Mouse (Mus musculus) right cerebral cortex, postnatal 4 days (tissue): ENCODE results near the gene Igf2bp3.

Experiments used
- DNase-seq: peaks from one replicate; pipeline ENCODE4 v3.0.0-alpha.2; 2022

Gene Igf2bp3

DNA sequence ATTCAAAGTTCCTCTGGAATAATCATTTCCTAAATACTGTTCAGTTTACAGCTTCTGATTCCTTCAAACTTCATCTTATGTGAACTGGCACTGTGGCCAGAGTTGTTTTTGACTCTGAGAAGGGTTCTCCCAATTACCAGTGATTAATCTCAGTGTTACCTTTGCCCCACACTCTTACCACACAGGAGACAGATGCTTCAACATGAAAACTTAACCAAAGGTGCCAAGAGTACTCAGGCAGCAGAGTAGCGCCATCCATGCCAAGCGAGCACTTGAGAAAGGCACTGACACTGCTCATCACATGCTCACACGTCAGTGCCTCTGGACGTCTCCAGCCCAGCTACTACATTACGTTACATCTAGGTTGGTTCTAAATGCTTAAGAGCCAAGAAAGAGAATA, 43.5 kb downstream of the Igf2bp3 start:
- DNase-seq = no peak

DNA sequence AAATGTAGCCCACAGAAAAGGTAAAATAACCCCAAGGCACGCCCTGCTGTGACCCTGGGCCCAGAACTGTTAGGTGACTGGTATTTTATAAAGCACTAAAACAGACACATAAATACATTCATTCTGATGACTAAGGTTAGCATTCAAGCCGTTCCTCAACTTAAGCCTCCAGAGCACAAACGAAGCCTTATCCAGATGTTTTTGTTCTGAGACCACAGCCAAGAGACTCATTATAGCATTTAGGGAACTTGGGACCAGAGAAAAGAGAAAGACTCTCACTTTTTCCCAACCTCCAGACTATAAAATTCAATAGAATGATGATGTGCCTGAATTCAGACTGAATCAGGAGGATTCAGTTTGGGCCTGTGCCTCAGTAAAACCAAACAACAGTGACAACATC, 46.1 kb downstream of the Igf2bp3 start:
- no peak for DNase-seq

DNA sequence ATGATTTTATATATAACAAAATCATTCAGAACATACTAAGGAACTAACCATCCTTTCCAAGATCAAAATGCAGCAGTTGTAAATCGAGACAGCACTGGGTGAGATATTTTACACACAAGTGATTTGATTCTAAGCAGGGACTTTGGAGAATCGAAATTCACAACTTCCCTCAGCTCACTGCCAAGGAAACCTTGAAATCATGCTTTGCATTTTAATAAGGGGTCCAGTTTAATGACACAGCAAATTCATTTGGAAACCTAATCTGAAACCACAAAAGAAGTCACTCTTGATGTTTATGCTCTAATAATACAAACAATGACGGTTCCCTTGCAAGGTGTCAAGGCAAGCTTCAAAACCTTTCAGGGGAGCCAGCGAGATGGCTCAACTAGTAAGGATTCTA, 47.4 kb downstream of the Igf2bp3 start:
- DNase-seq = no peak

DNA sequence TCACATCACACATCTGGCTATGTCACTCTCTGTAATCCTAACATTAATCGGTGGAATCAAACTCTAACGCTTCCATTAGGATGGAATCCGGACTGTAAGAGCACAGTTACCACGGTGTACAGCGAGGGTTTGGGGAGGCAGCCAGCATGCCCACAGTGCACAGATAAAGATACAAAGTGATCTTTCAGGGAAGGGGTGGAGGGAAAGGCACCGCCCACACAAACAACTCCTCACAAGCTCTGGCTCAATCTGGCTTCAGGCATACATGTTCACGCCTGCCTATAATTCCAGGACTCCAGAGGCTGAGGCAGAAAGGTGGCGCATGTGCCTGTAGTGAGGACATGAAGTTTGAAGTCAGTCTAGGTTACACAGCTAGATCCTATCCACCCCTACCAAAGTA, 48.4 kb downstream of the Igf2bp3 start:
- DNase-seq = no peak

DNA sequence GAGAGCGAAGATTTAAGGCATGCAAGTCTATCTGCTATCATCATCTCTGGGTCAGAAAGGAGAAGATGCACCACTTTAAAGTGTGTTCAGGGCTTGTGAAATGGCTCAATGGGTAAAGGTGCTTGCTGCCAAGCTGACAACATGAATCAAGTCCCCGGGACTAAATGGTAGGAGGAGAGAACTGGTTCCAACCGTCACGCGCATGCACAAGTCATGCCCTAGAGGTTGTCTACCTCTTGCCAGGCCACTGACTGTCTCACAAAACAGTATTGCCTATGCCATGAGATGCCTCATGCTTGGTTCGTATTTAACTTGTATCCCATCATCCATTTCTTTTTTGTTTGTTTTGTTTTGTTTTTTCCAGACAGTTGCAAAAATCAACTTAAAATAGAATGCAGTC, 48.9 kb downstream of the Igf2bp3 start:
- DNase-seq = no peak

DNA sequence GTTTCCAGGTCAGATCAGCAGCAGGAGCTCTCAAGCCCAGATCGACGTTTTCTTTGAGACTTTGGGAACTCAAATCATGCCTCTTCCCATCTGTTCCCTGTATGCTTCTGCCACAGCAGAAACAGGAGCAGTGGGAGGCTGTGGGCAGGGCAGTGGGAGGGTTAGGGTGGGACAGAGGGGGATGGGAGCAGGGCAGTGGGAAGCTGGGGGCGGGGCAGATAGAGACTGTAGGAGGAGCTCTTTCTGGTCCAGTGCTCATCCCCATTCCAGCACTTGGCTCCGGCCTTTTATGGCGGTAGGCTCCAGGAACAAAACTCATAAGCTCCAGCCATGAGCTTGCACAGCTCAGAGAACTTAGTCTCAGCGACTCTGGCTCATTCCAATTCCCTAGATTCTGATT, 49.7 kb downstream of the Igf2bp3 start:
- DNase-seq = no peak

DNA sequence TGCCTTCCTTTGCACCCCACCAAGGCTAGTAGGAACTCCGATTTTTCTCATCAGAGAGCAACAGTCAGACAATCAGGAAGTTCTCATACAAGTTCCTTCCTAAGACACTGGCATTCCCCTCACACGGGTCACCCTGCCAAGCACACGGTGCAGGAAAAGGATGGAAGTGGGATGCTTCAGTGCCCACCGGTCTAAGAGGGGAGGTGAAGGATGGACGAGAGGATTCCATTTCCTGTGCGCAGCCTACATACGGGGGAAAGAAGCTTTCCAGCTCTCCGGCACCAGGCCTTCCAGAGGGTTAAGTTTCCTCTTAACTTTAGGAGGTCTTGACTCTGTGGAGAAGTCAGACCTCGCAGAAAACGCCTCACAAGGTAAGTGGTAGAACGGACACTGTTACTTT, 50.1 kb downstream of the Igf2bp3 start:
- no peak for DNase-seq

DNA sequence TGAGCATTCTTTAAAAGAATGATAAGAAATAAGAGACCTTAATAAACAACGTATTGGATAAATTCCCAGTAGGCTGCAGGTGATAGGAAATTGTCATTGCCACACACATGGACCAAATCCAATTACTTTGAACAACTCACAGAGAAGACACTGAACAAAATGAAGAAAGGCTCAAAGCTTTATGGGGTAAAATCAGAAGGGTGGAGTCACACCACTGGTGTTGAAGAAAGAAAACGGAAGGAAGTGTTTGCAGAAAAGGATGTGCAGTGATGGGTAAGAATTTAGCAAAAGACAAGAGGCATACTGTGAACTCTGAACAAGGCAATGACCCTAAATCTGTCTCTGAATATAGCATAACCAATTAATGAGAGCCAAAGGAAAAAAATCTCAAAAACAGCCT, 54.8 kb downstream of the Igf2bp3 start:
- DNase-seq = no peak

DNA sequence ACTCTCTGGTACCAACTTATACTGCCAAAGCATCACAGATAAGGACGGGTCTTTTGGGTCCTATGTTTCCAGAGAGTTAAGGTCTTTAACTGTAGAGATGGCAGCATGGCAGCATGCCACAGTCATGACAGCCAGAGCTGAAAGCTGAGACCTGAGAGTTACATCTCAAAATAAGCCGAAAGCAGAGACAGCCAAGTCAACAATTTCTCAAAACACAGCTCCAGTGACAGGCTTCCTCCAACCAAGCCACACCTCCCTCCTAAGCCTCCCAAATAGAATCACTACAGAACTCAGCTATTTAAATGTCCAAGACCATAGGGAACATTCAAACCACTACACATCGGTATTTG, 58.0 kb downstream of the Igf2bp3 start:
- peak; percentile 7 for DNase-seq

DNA sequence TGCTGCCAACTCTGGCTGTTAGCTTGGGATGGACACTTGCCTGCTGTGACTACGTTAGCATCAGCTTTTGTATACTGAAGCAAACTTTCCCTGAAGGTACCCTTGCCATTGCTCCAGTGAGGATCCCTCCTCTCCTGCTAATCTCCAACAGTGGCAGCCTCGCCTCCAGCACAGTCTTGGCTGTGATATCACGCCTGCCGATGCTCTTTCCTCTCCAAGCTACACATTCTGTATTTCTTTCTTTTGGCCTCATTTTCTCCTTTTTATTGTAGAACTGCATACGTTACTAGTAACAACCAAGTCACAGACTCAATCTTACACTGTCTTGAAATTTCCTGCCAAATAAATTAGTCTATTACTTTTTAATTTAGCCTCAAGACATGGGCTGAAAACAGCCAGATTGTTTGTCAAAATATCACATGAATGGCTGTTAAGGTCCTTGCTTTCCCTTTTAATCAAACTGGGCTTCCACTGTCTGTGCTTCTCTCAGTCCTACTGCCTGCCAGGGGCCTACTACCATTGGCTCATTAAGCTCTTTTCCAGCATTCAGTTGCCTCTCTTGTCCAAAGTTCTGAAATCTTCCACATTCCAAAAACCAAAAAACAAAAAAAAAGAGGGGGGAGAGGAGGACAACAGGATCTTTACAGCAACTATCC, 58.5 kb downstream of the Igf2bp3 start:
- no peak for DNase-seq

DNA sequence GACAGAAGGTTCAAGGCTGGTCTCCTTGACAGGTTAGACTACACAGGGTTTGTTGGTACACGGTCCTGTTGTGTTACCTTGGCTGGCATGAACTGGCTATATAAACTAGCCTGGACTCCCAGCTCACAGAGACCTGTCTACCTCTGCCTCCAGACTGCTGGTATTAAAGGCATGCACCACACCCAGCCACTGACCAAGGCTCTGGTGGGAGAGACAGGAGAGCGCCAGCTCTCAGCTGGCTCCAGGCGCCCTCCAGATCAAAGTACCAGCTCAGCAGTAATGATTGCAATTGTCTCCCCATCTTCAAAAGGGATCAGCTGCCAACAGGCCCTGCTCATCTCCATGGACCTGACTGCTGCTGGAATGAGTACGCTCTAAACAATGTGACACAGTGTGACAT, 63.3 kb downstream of the Igf2bp3 start:
- no peak for DNase-seq

DNA sequence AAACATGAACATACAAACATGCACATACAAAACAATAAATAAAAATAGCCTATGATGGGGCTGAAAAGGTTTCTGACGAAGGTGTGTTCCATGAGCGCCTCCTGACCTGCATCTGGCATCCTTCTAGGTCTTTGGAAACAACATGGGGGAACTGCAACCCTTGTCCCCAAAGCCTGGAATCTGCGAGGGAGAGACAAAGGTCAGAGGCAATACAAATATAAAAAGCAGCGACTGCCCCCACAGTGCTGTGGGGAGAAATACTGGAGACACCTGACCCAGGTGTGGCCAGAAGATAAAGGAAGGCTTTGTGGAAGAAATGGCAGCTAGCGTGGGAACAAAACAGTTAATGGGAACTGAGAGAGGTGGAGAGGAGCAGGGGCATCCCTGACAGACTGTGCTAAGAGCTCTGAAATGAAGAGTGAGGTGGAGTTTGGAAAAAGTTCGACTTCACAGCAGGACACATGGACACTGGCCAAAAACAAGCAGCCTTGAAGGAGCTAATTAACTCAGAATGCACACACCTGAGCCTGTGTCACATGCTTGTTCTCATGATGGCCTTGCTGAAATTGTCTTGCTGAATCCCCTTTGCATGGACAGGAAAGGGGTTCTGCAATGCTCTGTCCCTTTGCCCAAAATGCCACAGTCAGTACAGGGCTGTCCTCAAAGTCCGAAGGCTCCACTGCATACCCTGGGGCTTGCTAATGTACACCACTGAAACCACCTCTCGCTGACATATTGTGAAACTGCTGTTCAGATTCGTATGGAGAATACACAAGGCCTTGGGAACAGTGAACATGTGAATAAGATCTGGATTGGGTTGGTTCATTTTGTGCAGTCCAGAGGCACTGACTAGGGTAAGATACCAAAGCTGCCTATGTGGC, 64.2 kb downstream of the Igf2bp3 start:
- DNase-seq = no peak

DNA sequence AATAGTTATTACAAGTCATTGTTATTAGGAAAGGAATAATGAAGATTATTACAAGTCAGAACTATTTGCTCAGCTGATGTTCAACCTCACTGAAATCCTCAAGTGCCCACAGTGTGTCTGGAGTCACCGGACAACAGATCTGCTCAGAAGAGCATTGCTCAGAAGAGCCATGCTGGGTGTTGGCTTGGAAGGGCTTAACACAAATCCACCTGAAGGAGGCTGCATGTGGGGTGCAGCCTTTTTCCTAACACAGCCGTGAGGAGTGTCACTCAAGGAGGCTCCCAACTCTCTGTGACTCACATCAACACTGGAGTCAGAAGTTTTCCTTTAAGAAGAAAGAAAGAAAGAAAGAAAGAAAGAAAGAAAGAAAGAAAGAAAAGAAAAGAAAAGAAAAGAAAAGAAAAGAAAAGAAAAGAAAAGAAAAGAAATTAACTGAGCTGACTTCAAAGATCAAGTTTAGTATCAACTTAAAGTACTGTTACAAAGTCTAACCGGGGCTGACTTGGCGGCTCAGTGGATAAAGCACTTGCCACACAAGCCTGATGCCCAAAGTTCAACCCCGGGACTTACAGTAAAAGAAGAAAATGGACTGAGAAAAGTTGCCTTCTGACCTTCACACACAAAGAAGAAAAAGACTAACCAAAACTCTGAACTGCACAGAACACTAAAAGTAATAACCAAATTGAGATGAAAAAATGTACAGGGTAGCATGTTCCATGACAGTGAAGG, 65.4 kb downstream of the Igf2bp3 start:
- no peak for DNase-seq

DNA sequence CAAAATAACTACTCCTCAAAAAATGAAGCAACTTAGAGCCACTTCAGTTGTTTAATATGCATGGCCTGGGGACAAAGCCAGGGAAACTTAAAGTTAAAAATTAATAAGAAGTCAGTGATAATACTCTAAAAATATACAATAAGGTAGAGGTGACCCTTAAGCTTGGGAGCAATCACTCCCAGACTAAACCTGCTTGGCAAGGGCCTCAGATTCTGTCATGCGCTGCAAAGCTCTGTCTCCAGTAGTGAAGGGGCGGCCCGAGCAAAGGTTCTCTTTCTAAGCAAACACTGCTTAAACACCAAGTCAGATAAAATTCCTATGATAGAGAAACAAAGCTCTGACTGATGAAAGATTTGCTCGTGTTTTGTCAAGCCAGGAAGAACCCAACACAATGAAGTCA, 66.0 kb downstream of the Igf2bp3 start:
- DNase-seq = no peak

DNA sequence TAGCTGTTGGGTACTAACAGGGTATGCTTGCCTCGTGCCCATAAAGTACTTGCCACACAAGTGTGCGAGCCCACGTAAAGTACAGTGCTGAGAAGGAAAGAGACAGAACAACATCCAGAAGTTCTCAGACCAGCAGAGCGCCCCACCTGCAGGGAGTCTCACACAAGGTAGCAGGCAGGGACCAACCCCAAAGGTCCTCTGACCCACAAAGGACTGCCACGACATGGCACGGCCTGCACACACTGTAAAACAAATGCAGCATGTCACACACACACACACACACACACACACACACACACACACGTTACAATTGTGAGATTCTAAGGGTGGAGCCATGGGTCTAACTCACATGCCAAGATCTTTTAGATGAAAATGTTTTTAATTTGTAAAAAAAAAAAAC, 66.4 kb downstream of the Igf2bp3 start:
- DNase-seq = no peak

DNA sequence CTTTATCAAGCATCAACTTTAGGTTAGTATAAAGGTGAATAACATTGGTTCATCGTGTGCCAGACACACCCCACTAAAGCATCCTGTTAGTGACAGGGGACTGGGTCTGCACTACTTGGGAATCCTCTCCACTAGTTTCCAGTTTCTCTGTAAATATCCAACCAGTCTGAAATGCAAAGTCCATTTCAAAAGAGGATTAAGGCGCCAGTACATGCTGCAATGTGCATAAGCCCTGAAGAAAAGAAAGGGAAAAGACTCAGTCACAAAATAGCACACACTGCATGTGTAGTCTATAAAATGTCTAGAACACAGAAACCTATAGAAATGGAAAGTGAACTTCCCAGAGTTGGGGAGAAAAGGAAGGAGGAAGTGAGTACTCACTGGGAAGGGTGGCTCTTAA, 68.3 kb downstream of the Igf2bp3 start:
- DNase-seq = no peak

DNA sequence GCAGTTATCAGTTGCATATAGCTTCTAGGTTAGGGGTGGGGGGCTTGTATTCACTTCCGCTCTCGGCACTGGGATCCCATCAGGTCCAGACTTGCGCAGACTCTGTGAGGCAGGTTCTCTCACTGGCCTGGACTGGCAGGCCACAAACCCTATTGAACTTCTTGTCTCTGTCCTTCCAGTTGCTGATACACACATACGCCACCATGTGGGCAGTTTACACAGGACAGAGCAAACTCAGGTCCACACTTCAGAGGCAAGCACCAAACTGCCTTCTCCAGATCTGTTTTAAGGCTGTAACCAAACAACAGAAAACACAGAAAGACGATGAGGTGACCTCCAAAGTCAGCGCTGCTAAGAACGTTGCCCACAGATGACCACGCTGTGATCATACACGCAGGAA, 72.3 kb downstream of the Igf2bp3 start:
- DNase-seq = no peak

DNA sequence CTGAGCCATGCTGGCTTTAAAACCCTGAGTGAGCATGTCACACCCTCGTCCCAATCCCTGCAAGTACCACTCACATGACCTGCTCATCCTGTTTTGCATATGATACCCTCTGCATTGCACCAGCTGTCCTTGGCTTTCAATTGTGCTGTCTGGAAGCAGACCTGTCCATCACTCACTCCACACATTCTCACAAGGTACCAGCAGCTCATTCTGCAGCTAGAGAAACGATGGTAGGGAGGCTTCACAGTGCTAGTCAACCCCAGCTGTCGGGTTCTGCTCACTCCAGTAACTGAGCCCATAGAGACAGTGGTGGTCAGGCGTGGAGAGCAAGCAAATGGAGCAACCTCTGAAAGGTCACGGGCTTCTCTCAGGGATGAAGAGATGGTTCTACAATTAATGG, 73.6 kb downstream of the Igf2bp3 start:
- DNase-seq = no peak

DNA sequence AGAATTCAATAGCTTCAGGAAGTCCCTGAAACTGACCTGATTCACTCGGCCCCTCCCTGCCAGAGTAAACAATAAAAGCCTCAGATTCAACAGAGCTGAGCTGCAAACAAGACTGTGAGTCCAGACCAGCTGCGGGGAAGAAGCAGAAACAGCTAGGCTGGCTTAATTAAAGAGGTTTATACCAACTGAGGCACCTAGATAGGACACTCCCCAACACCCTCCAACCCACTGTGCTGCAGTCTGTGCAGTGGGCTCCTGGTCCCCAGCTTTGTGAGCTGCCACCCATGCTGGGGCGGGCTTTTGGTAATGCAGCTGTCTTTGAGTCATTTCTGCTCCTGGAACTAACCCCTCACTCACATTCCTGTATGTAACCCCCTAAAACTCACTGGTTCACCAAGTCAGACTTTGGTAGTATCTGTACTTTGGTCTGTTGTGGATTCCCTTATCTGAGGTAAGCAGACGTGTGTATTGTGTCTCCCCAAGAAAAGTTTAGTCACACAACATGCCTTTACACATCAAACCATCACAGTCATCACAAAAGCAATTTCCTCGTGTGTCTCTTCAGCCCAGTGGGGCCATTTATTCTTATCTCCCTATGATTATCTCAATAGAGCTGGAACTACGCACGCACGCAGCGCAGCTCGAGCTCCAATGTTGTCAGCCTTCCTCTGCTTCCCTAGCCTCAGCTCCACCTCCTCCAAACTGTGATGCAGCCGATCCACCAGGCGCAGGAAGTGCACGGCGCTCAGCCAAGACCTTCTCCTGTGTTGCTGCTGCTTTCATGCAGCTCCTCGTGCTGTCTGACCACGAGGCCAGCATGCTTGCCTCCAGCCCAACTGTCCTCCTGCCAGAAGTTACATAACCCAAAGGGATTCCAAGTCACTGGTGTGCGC, 76.4 kb downstream of the Igf2bp3 start:
- no peak for DNase-seq

DNA sequence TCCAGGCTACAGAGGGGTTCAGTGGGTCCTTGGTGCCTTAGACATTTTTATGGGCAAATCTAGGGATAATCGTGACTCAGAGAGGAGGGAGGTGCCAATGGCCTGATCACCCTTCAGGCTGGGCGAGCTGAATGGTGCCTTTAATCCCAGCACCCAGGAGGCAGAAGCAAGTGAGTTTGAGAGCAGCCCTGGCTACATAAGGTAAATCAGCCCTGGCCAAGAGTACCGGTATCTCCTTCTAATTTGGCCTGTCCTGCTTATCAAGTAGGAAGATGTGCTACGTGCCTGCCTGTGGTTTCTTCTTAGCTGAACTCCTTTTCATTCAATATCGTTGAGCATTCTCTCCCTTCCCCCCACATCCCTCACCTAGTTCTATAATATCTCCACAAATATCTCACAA, 78.0 kb downstream of the Igf2bp3 start:
- DNase-seq = no peak

DNA sequence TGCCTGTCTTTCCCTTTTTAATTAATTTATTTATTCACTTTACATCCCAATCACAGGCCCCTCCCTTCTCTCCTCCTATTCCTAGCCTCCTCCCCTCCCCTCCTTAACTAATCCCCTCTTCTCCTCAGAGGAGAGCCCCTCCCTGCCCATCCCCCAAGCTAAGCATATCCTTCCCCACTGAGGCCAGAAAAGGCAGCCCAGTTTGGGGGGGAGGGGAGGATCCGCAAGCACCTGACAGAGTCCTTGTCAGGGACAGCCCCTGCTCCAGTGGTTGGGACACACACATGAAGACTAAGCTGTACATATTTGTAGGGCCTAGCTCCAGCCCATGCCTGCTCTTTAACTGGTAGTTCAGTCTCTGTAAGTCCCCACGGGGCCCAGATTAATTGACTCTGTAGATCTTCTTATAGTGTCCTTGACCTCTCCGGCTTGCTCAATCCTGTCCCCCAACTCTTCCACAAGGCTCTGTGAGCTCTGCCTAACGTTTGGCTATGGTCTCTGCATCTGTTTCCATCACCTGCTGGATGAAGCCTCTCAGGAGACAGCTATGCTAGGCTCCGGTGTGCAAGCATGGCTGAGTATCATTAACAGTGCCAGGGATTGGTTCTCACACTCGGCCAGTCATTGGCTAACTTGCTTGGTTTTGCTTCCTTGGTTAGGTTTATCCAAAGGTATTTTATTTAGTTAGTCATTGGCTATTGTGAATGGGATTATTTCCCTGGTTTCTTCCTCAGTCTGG, 82.2 kb downstream of the Igf2bp3 start:
- DNase-seq = no peak

DNA sequence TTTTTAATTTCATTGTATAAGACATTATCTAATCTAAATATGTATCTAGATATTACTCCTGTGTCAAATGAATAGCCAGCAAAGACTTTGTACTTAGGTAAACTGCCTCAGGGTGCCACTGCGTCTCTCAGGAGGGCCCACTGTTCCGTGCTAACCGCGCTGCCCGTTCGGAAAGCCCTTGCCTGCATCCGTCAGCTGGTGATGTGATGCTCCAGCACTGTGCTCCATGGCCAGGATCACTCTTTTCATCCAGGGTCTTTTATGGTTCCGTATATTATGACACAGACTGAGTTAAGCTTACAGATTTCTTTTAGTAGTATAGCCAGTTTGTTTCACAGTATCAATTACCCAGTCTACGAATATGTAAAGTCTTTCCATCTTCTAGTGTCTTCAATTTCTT, 82.9 kb downstream of the Igf2bp3 start:
- no peak for DNase-seq
